8 mouse cellular contexts compared by ENCODE assay signal in genomic region chr15:8098774-8099749, GRCm38 (mm10). TPM values are rescaled to one million over a fixed set of nuclear protein-coding genes. Genes with fewer than 3 reads are reported as not detected.
DNase-seq lines count a peak whose midpoint lies in the region; ATAC-seq lines count a peak whose summit lies in the region.

Gene Wdr70, minus strand, starts transcription at chr15:8099209.

- peak; percentile 94 for ATAC-seq in inflammation-experienced regulatory T-cells, adult 6 months
- peak; percentile 97 for ATAC-seq in megakaryocyte-erythroid progenitor cell, adult 5-6 weeks (replicated peaks; ENCODE audit: low FRiP score, low TSS enrichment, poor library complexity, severe bottlenecking)

- peak; percentile 95 to 99 for DNase-seq in adrenal gland, adult (ENCODE audit: inconsistent age in 2 of 2, low spot score in 1 of 2)
- DNase-seq in embryo, embryonic 10.5 days (ENCODE audit: low spot score), result peak; percentile 96
- DNase-seq in gastrocnemius, postnatal 14 days, result peak; percentile 97
- DNase-seq in left cerebral cortex, postnatal 10 days (ENCODE audit: extremely low spot score in 1 of 2, low spot score in 2 of 2), result peak; percentile 96 to 98
- peak; percentile 97 for DNase-seq in right cerebral cortex, postnatal 25 days
- DNase-seq in urinary bladder, postnatal 4 days (ENCODE audit: low spot score in 2 of 2), result peak; percentile 92 to 97

- intact Hi-C loops in gastrocnemius, postnatal 14 days (cut with DNase I; ENCODE audit: low total_unique reads), result no loop called here
- intact Hi-C loops in left cerebral cortex, postnatal 10 days (cut with DNase I), result no loop called here

RNA-seq across cellular contexts. Expression of gene Wdr70, which starts in this region (rescaled TPM):
- total RNA-seq in gastrocnemius, postnatal 14 days (2021), result 10 to 100 TPM; 24.5 to 25.7 TPM
- 10 to 100 TPM; 30.0 to 36.8 (median 30.3) TPM for polyA plus RNA-seq in inflammation-experienced regulatory T-cells, adult 6 months (2017; shearing (Covaris generic))
- total RNA-seq in left cerebral cortex, postnatal 10 days (2021), result 10 to 100 TPM; 34.2 to 35.7 TPM
- 40.2 and 48.0 TPM in 2 replicates for total RNA-seq in megakaryocyte-erythroid progenitor cell, adult 5-6 weeks (2014; fragmentation: Nextera tagmentation)
- 29.9 and 30.4 TPM in 2 replicates for total RNA-seq in megakaryocyte-erythroid progenitor cell, adult 5-6 weeks (2017)

Comparison
In these comparisons a context has a peak if more than half of its experiments do, and no peak if none do; other contexts are left out.
1. Peak in every context shown above with its lines: DNase-seq and ATAC-seq.